Mouse (Mus musculus): ENCODE results near the gene Nsun3.

DNA sequence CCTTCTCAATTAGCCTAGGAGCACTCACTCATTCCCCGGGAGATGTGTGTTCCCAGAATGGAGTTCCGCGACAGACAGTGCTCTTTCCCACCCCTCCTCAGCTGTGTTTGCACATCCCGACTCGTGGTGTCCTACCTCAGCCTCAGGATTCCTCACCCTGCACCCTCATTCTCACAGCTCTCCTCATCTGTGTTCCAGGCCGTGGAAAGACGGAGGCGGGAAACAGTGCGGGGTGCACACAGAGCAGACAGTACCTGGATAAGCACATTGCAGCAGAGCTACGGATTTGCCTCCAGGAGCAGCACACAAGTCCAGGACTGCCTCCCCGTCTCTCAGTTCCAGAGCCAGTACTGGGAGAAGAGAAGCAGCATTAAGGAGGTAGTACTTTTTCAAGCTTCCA is 10.6 kb downstream of the Nsun3 start:
- no peak for TF ChIP-seq CTCF (IDR thresholded peaks at IDR 0.05; ENCODE audit: control insufficient read depth, insufficient read depth, insufficient read length)
- TF ChIP-seq MAX (IDR thresholded peaks at IDR 0.05) = no peak
- no peak for TF ChIP-seq MYOD1 (IDR thresholded peaks at IDR 0.05; ENCODE audit: control insufficient read depth, insufficient read length, low read depth)
- TF ChIP-seq USF1 (IDR thresholded peaks at IDR 0.05; ENCODE audit: low read depth) = no peak
- no peak for TF ChIP-seq CEBPB (IDR thresholded peaks at IDR 0.05; ENCODE audit: low read depth)

Data from C2C12 (cell line).